Mouse (Mus musculus): ENCODE measurements around the gene Rgs2. TPM values are rescaled to one million over a fixed set of nuclear protein-coding genes. Genes with fewer than 3 reads are reported as not detected.

The Rgs2 gene
- polyA plus RNA-seq, 1 experiment: 22.9 TPM

GRCm38 (mm10) chr1:144005648-144006047 is 1.7 kb upstream of the Rgs2 start:
- no peak overlapping the region for H3K4me3 ChIP-seq (replicated peaks; ENCODE audit: extremely low read depth, low read depth, low read length)
- TF ChIP-seq CTCF (IDR thresholded peaks at IDR 0.05; ENCODE audit: insufficient read depth, low read length): no peak
- TF ChIP-seq POLR2A (IDR thresholded peaks at IDR 0.05; ENCODE audit: borderline replicate concordance, extremely low read depth, low read depth, low read length): no peak
- DNase-seq: no peak
- H3K4me1 ChIP-seq (ENCODE audit: control insufficient read depth, insufficient read depth, low read length): peaks cover 3% of the 10 kb centered on the region; the same call in 1 of the 2 replicates

DNA sequence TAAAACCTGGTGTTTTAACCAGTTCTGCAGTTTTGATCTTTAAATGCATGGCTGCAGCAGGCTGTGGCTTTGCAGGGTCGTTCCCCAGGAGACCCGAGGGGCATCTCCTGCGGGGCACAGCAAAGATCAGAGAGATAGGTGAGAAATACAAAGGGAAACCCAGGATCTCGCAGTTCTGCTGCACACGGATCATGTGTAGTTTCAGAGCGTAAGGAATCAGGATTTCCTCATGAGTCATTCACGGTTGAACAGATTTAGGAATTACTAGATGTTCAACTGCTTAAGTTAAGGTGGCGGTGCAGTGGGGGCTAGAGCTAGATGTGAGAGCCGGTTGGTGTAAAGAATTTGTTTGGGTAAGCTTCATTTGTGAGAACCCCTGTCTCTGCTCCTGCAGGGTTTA is 780 bp upstream of the Rgs2 start:
- no peak for TF ChIP-seq CTCF (IDR thresholded peaks at IDR 0.05; ENCODE audit: insufficient read depth, low read length)
- no peak for TF ChIP-seq POLR2A (IDR thresholded peaks at IDR 0.05; ENCODE audit: borderline replicate concordance, extremely low read depth, low read depth, low read length)
- peak overlapping the region; percentile 54 for H3K4me3 ChIP-seq (replicated peaks; ENCODE audit: extremely low read depth, low read depth, low read length)
- peaks cover 3% of the 10 kb centered on the region; the same call in 1 of the 2 replicates for H3K4me1 ChIP-seq (ENCODE audit: control insufficient read depth, insufficient read depth, low read length)
- 4% methylated on average over 9 of the region's 9 CpGs for WGBS
- peak; percentile 21 for DNase-seq

- WGBS: 1% methylated on average over 10 of the region's 10 CpGs
- peak; percentile 22 for DNase-seq
- Histone ChIP-seq H3K4me3 (replicated peaks; ENCODE audit: extremely low read depth, low read depth, low read length) (peak overlapping the region; percentile 88), H3K4me1 (ENCODE audit: control insufficient read depth, insufficient read depth, low read length) (peaks cover 3% of the 10 kb centered on the region; the same call in 1 of the 2 replicates)
- no peak for TF ChIP-seq CTCF (IDR thresholded peaks at IDR 0.05; ENCODE audit: insufficient read depth, low read length)
- TF ChIP-seq POLR2A (IDR thresholded peaks at IDR 0.05; ENCODE audit: borderline replicate concordance, extremely low read depth, low read depth, low read length): no peak
These were observed 545 bp downstream of the Rgs2 start for GRCm38 (mm10) chr1:144003416-144003815.

- 37% methylated on average over 4 of the region's 4 CpGs for WGBS
- no peak for DNase-seq
- Histone ChIP-seq H3K4me3 (replicated peaks; ENCODE audit: extremely low read depth, low read depth, low read length) (peak overlapping the region; percentile 45), H3K4me1 (ENCODE audit: control insufficient read depth, insufficient read depth, low read length) (peaks cover 3% of the 10 kb centered on the region; the same call in 1 of the 2 replicates)
- TF ChIP-seq POLR2A (IDR thresholded peaks at IDR 0.05; ENCODE audit: borderline replicate concordance, extremely low read depth, low read depth, low read length) (0 out of 2 replicates have a peak, but pooled peaks have one; percentile 23), CTCF (IDR thresholded peaks at IDR 0.05; ENCODE audit: insufficient read depth, low read length) (no peak)
These were observed 1.3 kb downstream of the Rgs2 start for GRCm38 (mm10) chr1:144002715-144003066.

GRCm38 (mm10) chr1:144002036-144002714 is 1.8 kb downstream of the Rgs2 start:
- Histone ChIP-seq H3K4me1 (ENCODE audit: control insufficient read depth, insufficient read depth, low read length) (peaks cover 3% of the 10 kb centered on the region; the same call in 1 of the 2 replicates), H3K4me3 (replicated peaks; ENCODE audit: extremely low read depth, low read depth, low read length) (peak overlapping the region; percentile 46)
- no peak for DNase-seq
- 58% methylated on average over 6 of the region's 6 CpGs for WGBS
- TF ChIP-seq CTCF (IDR thresholded peaks at IDR 0.05; ENCODE audit: insufficient read depth, low read length) (no peak), POLR2A (IDR thresholded peaks at IDR 0.05; ENCODE audit: borderline replicate concordance, extremely low read depth, low read depth, low read length) (no peak)

DNA sequence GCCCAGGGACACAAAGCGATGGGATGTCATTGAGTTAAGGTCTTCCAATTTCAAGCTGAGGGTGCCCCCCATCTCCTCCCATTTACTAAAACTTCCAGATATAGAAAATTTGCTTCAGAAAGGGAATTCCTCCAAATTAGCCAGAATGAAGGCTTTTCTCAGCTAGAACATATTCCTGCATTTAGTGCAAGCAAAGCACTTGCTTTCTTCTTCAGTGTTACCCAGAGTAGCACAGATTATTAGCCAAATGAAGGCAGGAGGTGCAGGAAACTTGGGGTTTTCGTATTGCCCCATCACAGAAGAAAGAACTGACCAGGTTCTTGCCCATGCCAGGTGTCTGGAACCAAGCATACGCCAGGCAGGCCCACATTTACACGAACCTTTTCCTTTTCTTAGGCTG is 3.7 kb downstream of the Rgs2 start:
- no peak for DNase-seq
- Histone ChIP-seq H3K4me3 (replicated peaks; ENCODE audit: extremely low read depth, low read depth, low read length) (no peak overlapping the region), H3K4me1 (ENCODE audit: control insufficient read depth, insufficient read depth, low read length) (peaks cover 3% of the 10 kb centered on the region; the same call in 1 of the 2 replicates)
- TF ChIP-seq CTCF (IDR thresholded peaks at IDR 0.05; ENCODE audit: insufficient read depth, low read length) (no peak), POLR2A (IDR thresholded peaks at IDR 0.05; ENCODE audit: borderline replicate concordance, extremely low read depth, low read depth, low read length) (peak; percentile 18; the same call in 1 of the 2 replicates)
- 81% methylated on average over 4 of the region's 4 CpGs for WGBS

GRCm38 (mm10) chr1:143999371-143999920 is 4.5 kb downstream of the Rgs2 start:
- H3K4me3 ChIP-seq (replicated peaks; ENCODE audit: extremely low read depth, low read depth, low read length): no peak overlapping the region
- peaks cover 3% of the 10 kb centered on the region; the same call in 1 of the 2 replicates for H3K4me1 ChIP-seq (ENCODE audit: control insufficient read depth, insufficient read depth, low read length)
- no peak for DNase-seq
- 57% methylated on average over 7 of the region's 7 CpGs for WGBS
- no peak for TF ChIP-seq CTCF (IDR thresholded peaks at IDR 0.05; ENCODE audit: insufficient read depth, low read length)

DNA sequence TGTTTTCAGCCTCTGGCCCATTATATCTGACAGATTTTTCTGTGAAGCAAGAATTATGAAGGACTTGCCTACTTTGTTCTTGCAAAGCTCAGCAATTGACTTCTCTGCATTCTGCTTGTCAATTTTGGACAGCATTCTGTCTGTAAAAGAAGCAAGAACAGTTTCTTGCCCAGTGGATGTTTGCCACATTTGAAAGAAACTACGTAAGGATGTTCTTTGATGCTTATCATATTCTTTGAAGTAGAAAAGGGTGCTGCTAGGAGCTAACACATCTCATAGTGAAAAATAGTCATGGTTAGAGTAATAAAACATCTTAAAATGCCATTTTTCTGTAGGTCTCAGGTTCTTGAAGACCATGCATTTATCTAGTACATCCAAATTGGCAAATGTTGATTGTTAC is 10.9 kb downstream of the Rgs2 start:
- TF ChIP-seq POLR2A (IDR thresholded peaks at IDR 0.05; ENCODE audit: borderline replicate concordance, extremely low read depth, low read depth, low read length): no peak
- TF ChIP-seq CTCF (IDR thresholded peaks at IDR 0.05; ENCODE audit: insufficient read depth, low read length): no peak
- no peak overlapping the region for H3K4me3 ChIP-seq (replicated peaks; ENCODE audit: extremely low read depth, low read depth, low read length)
- no peak for DNase-seq
- no peaks in the 10 kb centered on the region; the same call in 1 of the 2 replicates for H3K4me1 ChIP-seq (ENCODE audit: control insufficient read depth, insufficient read depth, low read length)
- 58% methylated on average over 1 of the region's 1 CpGs for WGBS

- 82% methylated on average over 2 of the region's 2 CpGs for WGBS
- TF ChIP-seq CTCF (IDR thresholded peaks at IDR 0.05; ENCODE audit: insufficient read depth, low read length) (no peak), POLR2A (IDR thresholded peaks at IDR 0.05; ENCODE audit: borderline replicate concordance, extremely low read depth, low read depth, low read length) (no peak)
- H3K4me1 ChIP-seq (ENCODE audit: control insufficient read depth, insufficient read depth, low read length): no peaks in the 10 kb centered on the region; the same call in 1 of the 2 replicates
- H3K4me3 ChIP-seq (replicated peaks; ENCODE audit: extremely low read depth, low read depth, low read length): no peak overlapping the region
- DNase-seq: no peak
These were observed 11.4 kb downstream of the Rgs2 start for GRCm38 (mm10) chr1:143992528-143992927.

DNA sequence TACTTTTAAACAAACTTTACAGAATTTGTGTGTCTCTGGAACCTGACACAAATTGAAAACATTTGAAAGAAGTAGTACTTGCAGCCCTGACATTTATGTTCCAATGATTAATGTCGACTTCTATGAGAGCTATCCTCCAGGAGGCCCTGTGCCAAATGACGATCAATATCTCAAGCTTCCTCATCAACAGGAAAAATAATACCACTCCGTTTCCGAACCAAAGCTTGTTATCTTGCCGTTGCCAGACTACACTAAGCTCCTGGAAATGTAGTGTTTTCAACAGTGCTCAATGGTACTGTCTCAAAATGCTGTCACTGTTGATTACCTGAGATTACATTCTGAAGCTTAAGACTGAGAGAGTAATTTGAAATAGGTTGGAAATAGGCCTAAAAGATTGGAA is 13.7 kb downstream of the Rgs2 start:
- TF ChIP-seq POLR2A (IDR thresholded peaks at IDR 0.05; ENCODE audit: borderline replicate concordance, extremely low read depth, low read depth, low read length): no peak
- no peak for TF ChIP-seq CTCF (IDR thresholded peaks at IDR 0.05; ENCODE audit: insufficient read depth, low read length)
- no peaks in the 10 kb centered on the region; the same call in 1 of the 2 replicates for H3K4me1 ChIP-seq (ENCODE audit: control insufficient read depth, insufficient read depth, low read length)
- no peak for DNase-seq
- WGBS: 48% methylated on average over 5 of the region's 5 CpGs
- no peak overlapping the region for H3K4me3 ChIP-seq (replicated peaks; ENCODE audit: extremely low read depth, low read depth, low read length)
